Mouse (Mus musculus) olfactory bulb, adult 2 months (tissue): ENCODE measurements at regions not wholly inside any gene's neighbourhood (a gene's known extent, or its start where the extent isn't known, plus 50 kb on each side); places are given as distances from the start of the nearest gene placed in this dataset.

Source experiments
- CTCF ChIP-seq: fragments of 200-500 bp; IDR thresholded peaks from 2 replicates; pipeline ENCODE4 v1.5.1; 2012; ENCODE audit warnings: low read depth, mild to moderate bottlenecking, low read length, moderate library complexity; ENCODE audit not compliant: insufficient read depth
- POLR2A ChIP-seq: fragments of 200-500 bp; IDR thresholded peaks from 2 replicates; pipeline ENCODE4 v1.6.1; 2012; ENCODE audit warnings: mild to moderate bottlenecking, low read depth, low read length, moderate library complexity; ENCODE audit not compliant: insufficient read depth

DNA sequence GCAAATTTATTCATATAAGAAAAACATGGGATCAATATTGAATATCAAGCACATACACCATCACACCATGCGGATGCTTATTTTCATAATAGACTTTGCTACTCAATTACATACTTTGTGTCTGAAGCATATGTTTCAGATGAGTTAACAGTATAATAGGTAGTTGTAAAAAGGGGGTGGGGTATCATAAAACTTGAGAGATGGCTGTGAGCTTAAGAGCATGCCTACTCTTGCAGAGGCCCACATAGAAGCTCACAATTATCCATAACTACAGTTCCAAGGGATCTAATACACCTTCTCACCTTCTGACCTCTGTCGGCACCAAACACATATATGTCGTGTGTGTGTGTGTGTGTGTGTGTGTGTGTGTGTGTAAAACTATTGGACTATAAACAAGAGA lies 597.7 kb upstream of the Intu start:
- TF ChIP-seq CTCF (no peak), POLR2A (no peak)
